Mouse (Mus musculus) E14TG2a.4 (cell line): Measurements from ENCODE around the gene Sept9.

Source experiments
- H3K27me3 ChIP-seq: 2 replicates; pipeline ENCODE4 v1.6.1; 2014; ENCODE audit warnings: low read length, control low read depth; ENCODE audit not compliant: insufficient read depth
- H3K36me3 ChIP-seq: 2 replicates; pipeline ENCODE4 v1.6.1; 2014; ENCODE audit warnings: low read length, control low read depth; ENCODE audit not compliant: insufficient read depth
- H3K4me1 ChIP-seq: replicated peaks from 2 replicates; pipeline ENCODE4 v1.6.1; 2014; ENCODE audit warnings: low read depth, low read length, control low read depth
- H3K4me3 ChIP-seq: replicated peaks from 2 replicates; pipeline ENCODE4 v1.5.1; 2014; ENCODE audit warnings: mild to moderate bottlenecking, low read length
- H3K9me3 ChIP-seq: 2 replicates; pipeline ENCODE4 v1.6.1; 2014; ENCODE audit warnings: low read length, control low read depth
- CTCF ChIP-seq: conservative IDR thresholded peaks from 2 replicates; pipeline ENCODE4 v1.5.1; 2014; ENCODE audit warnings: low read length
- NANOG ChIP-seq: IDR thresholded peaks from 2 replicates; pipeline ENCODE4 v1.6.1; 2014; ENCODE audit warnings: borderline replicate concordance, low read length, mixed read lengths
- POU5F1 ChIP-seq: IDR thresholded peaks from 2 replicates; pipeline ENCODE4 v1.6.1; 2014; ENCODE audit warnings: low read length, borderline replicate concordance

The Sept9 gene

GRCm38 (mm10) chr11:117247541-117247940 lies 48.1 kb downstream of the Sept9 start:
- peaks cover 73% of the 10 kb centered on the region for H3K4me1 ChIP-seq

GRCm38 (mm10) chr11:117248734-117249248 lies 49.3 kb downstream of the Sept9 start:
- Histone ChIP-seq H3K36me3 (no peaks in the 10 kb centered on the region), H3K4me1 (peaks cover 75% of the 10 kb centered on the region), H3K9me3 (no peaks in the 10 kb centered on the region), H3K27me3 (peaks cover 18% of the 10 kb centered on the region), H3K4me3 (no peak overlapping the region)
- TF ChIP-seq POU5F1 (no peak), NANOG (no peak), CTCF (no peak)

More at GRCm38 (mm10) chr11:117247541-117247940, 48.1 kb downstream of the Sept9 start:
- no peak overlapping the region for H3K4me3 ChIP-seq
- no peaks in the 10 kb centered on the region for H3K36me3 ChIP-seq
- no peaks in the 10 kb centered on the region for H3K9me3 ChIP-seq
- TF ChIP-seq POU5F1 (no peak), NANOG (no peak), CTCF (no peak)
- peaks cover 18% of the 10 kb centered on the region for H3K27me3 ChIP-seq

- H3K27me3 ChIP-seq: peaks cover 18% of the 10 kb centered on the region
- no peaks in the 10 kb centered on the region for H3K36me3 ChIP-seq
- peaks cover 79% of the 10 kb centered on the region for H3K4me1 ChIP-seq
- TF ChIP-seq POU5F1: no peak
- no peak for TF ChIP-seq CTCF
- no peak for TF ChIP-seq NANOG
- no peak overlapping the region for H3K4me3 ChIP-seq
- no peaks in the 10 kb centered on the region for H3K9me3 ChIP-seq
Observed at GRCm38 (mm10) chr11:117249282-117249984, 50.0 kb downstream of the Sept9 start.

- Histone ChIP-seq H3K36me3 (no peaks in the 10 kb centered on the region), H3K27me3 (peaks cover 18% of the 10 kb centered on the region), H3K9me3 (no peaks in the 10 kb centered on the region), H3K4me1 (peaks cover 79% of the 10 kb centered on the region), H3K4me3 (no peak overlapping the region)
- no peak for TF ChIP-seq POU5F1
- TF ChIP-seq CTCF: no peak
- no peak for TF ChIP-seq NANOG
Observed at GRCm38 (mm10) chr11:117249985-117250928, 50.8 kb downstream of the Sept9 start.

- no peaks in the 10 kb centered on the region for H3K36me3 ChIP-seq
- no peak overlapping the region for H3K4me3 ChIP-seq
- H3K27me3 ChIP-seq: peaks cover 12% of the 10 kb centered on the region
- no peak for TF ChIP-seq POU5F1
- no peak for TF ChIP-seq CTCF
- H3K9me3 ChIP-seq: no peaks in the 10 kb centered on the region
- peaks cover 78% of the 10 kb centered on the region for H3K4me1 ChIP-seq
Observed at GRCm38 (mm10) chr11:117251755-117252154, 52.3 kb downstream of the Sept9 start.

GRCm38 (mm10) chr11:117252846-117253245 lies 53.4 kb downstream of the Sept9 start:
- H3K4me3 ChIP-seq: no peak overlapping the region
- H3K4me1 ChIP-seq: peaks cover 73% of the 10 kb centered on the region
- no peaks in the 10 kb centered on the region for H3K36me3 ChIP-seq
- TF ChIP-seq POU5F1 (no peak), NANOG (no peak), CTCF (no peak)
- H3K27me3 ChIP-seq: peaks cover under 1% of the 10 kb centered on the region; the same call in 1 of the 2 replicates
- no peaks in the 10 kb centered on the region for H3K9me3 ChIP-seq

GRCm38 (mm10) chr11:117254161-117255107 lies 55.0 kb downstream of the Sept9 start:
- no peak for TF ChIP-seq CTCF
- no peak for TF ChIP-seq POU5F1
- TF ChIP-seq NANOG: no peak
- Histone ChIP-seq H3K4me1 (peaks cover 63% of the 10 kb centered on the region), H3K27me3 (no peaks in the 10 kb centered on the region; the same call in 1 of the 2 replicates), H3K4me3 (0 out of 2 replicates have a peak overlapping the region, but pooled peaks have one; percentile 7), H3K9me3 (no peaks in the 10 kb centered on the region), H3K36me3 (no peaks in the 10 kb centered on the region)

GRCm38 (mm10) chr11:117255108-117255489 lies 55.6 kb downstream of the Sept9 start:
- H3K9me3 ChIP-seq: no peaks in the 10 kb centered on the region
- H3K36me3 ChIP-seq: no peaks in the 10 kb centered on the region
- TF ChIP-seq CTCF: no peak
- H3K4me3 ChIP-seq: no peak overlapping the region
- H3K4me1 ChIP-seq: peaks cover 60% of the 10 kb centered on the region
- peaks cover 3% of the 10 kb centered on the region; the same call in 1 of the 2 replicates for H3K27me3 ChIP-seq
